Mouse (Mus musculus): ENCODE data around the gene Samd4.

The Samd4 gene

GRCm38 (mm10) chr14:47004161-47004560, 121.5 kb downstream of the Samd4 start:
- peak; percentile 26 for DNase-seq

- peak; percentile 39 for DNase-seq
Measured at GRCm38 (mm10) chr14:47011171-47012139, 128.8 kb downstream of the Samd4 start.

GRCm38 (mm10) chr14:47015618-47016017, 133.0 kb downstream of the Samd4 start:
- no peak for DNase-seq

GRCm38 (mm10) chr14:47017658-47018057, 135.0 kb downstream of the Samd4 start:
- no peak for DNase-seq

- no peak for DNase-seq
Measured at GRCm38 (mm10) chr14:47020886-47021285, 138.2 kb downstream of the Samd4 start.

- DNase-seq, result no peak
Measured at GRCm38 (mm10) chr14:47023529-47023928, 140.9 kb downstream of the Samd4 start.

- no peak for DNase-seq
Measured at GRCm38 (mm10) chr14:47027431-47028118, 144.9 kb downstream of the Samd4 start.

- no peak for DNase-seq
Measured at GRCm38 (mm10) chr14:47031542-47031941, 148.9 kb downstream of the Samd4 start.

- DNase-seq, result peak; percentile 19
Measured at GRCm38 (mm10) chr14:47032140-47032539, 149.5 kb downstream of the Samd4 start.

- DNase-seq, result no peak
Measured at GRCm38 (mm10) chr14:47033423-47033822, 150.8 kb downstream of the Samd4 start.

- DNase-seq, result no peak
Measured at GRCm38 (mm10) chr14:47041699-47042098, 159.0 kb downstream of the Samd4 start.

- DNase-seq, result no peak
Measured at GRCm38 (mm10) chr14:47049051-47049450, 166.4 kb downstream of the Samd4 start.

- no peak for DNase-seq
Measured at GRCm38 (mm10) chr14:47051743-47052610, 169.3 kb downstream of the Samd4 start.

- no peak for DNase-seq
Measured at GRCm38 (mm10) chr14:47053101-47053500, 170.4 kb downstream of the Samd4 start.

- no peak for DNase-seq
Measured at GRCm38 (mm10) chr14:47053824-47054223, 171.2 kb downstream of the Samd4 start.

- DNase-seq, result no peak
Measured at GRCm38 (mm10) chr14:47058969-47059368, 176.3 kb downstream of the Samd4 start.

- peak; percentile 19 for DNase-seq
Measured at GRCm38 (mm10) chr14:47065067-47065466, 182.4 kb downstream of the Samd4 start.

- DNase-seq, result no peak
Measured at GRCm38 (mm10) chr14:47066901-47067300, 184.2 kb downstream of the Samd4 start.

- DNase-seq, result peak; percentile 30
Measured at GRCm38 (mm10) chr14:47074045-47074666, 191.5 kb downstream of the Samd4 start.

- DNase-seq, result no peak
Measured at GRCm38 (mm10) chr14:47075010-47075677, 192.5 kb downstream of the Samd4 start.

- no peak for DNase-seq
Measured at GRCm38 (mm10) chr14:47075856-47076255, 193.2 kb downstream of the Samd4 start.
